Mouse (Mus musculus): ENCODE data around the gene Mical2. TPM values are rescaled to one million over a fixed set of nuclear protein-coding genes. Genes with fewer than 3 reads are reported as not detected.

Gene Mical2
- polyA plus RNA-seq, 1 experiment from 2014 or later = 156 TPM

- H3K9ac ChIP-seq = 0 out of 2 replicates have a peak overlapping the region, but pooled peaks have one; percentile 20
- H3K9me3 ChIP-seq (replicated peaks) = no peaks in the 10 kb centered on the region
- no peak overlapping the region for H3K4me3 ChIP-seq
- H3K27ac ChIP-seq (ENCODE audit: poor library complexity, severe bottlenecking) = peak overlapping the region; percentile 99
- peak overlapping the region; percentile 15; the same call in 1 of the 2 replicates for H3K4me2 ChIP-seq
- H3K4me1 ChIP-seq (replicated peaks) = peaks cover 85% of the 10 kb centered on the region
- H3K36me3 ChIP-seq = peaks cover 26% of the 10 kb centered on the region
- no peaks in the 10 kb centered on the region for H3K27me3 ChIP-seq (replicated peaks)
- ATAC-seq (ENCODE audit: insufficient number of reproducible peaks, low FRiP score) = peak; percentile 76
- 7% methylated on average over 9 of the region's 9 CpGs for WGBS
Measured at GRCm38 (mm10) chr7:112298032-112298431, 72.4 kb downstream of the Mical2 start.

- H3K4me3 ChIP-seq = no peak overlapping the region
- 33% methylated on average over 3 of the region's 3 CpGs for WGBS
- peak overlapping the region; percentile 15 for H3K4me2 ChIP-seq
- H3K9ac ChIP-seq = peak overlapping the region; percentile 70
- peaks cover 84% of the 10 kb centered on the region for H3K4me1 ChIP-seq (replicated peaks)
- ATAC-seq (ENCODE audit: insufficient number of reproducible peaks, low FRiP score) = no peak
- H3K9me3 ChIP-seq (replicated peaks) = no peaks in the 10 kb centered on the region
- no peaks in the 10 kb centered on the region for H3K27me3 ChIP-seq (replicated peaks)
- H3K36me3 ChIP-seq = peaks cover 35% of the 10 kb centered on the region
- H3K27ac ChIP-seq (ENCODE audit: poor library complexity, severe bottlenecking) = peak overlapping the region; percentile 99
Measured at GRCm38 (mm10) chr7:112298871-112299422, 73.3 kb downstream of the Mical2 start.

GRCm38 (mm10) chr7:112299521-112300096 is 74.0 kb downstream of the Mical2 start:
- H3K9ac ChIP-seq = peak overlapping the region; percentile 70
- H3K27ac ChIP-seq (ENCODE audit: poor library complexity, severe bottlenecking) = peak overlapping the region; percentile 99
- peak; percentile 74 for ATAC-seq (ENCODE audit: insufficient number of reproducible peaks, low FRiP score)
- 27% methylated on average over 10 of the region's 10 CpGs for WGBS
- no peaks in the 10 kb centered on the region for H3K9me3 ChIP-seq (replicated peaks)
- H3K27me3 ChIP-seq (replicated peaks) = no peaks in the 10 kb centered on the region
- peaks cover 42% of the 10 kb centered on the region for H3K36me3 ChIP-seq
- peak overlapping the region; percentile 15; the same call in 1 of the 2 replicates for H3K4me2 ChIP-seq
- no peak overlapping the region for H3K4me3 ChIP-seq
- H3K4me1 ChIP-seq (replicated peaks) = peaks cover 82% of the 10 kb centered on the region

- H3K27me3 ChIP-seq (replicated peaks) = no peaks in the 10 kb centered on the region
- H3K4me3 ChIP-seq = no peak overlapping the region
- H3K36me3 ChIP-seq = peaks cover 46% of the 10 kb centered on the region
- H3K27ac ChIP-seq (ENCODE audit: poor library complexity, severe bottlenecking) = peak overlapping the region; percentile 99
- H3K9me3 ChIP-seq (replicated peaks) = no peaks in the 10 kb centered on the region
- no peak overlapping the region for H3K9ac ChIP-seq
- WGBS = 54% methylated on average over 5 of the region's 5 CpGs
- ATAC-seq (ENCODE audit: insufficient number of reproducible peaks, low FRiP score) = no peak
- H3K4me2 ChIP-seq = no peak overlapping the region
- peaks cover 78% of the 10 kb centered on the region for H3K4me1 ChIP-seq (replicated peaks)
Measured at GRCm38 (mm10) chr7:112300141-112300540, 74.5 kb downstream of the Mical2 start.

GRCm38 (mm10) chr7:112301052-112301451 is 75.4 kb downstream of the Mical2 start:
- Histone ChIP-seq H3K9ac (no peak overlapping the region), H3K4me3 (no peak overlapping the region), H3K27ac (ENCODE audit: poor library complexity, severe bottlenecking) (peak overlapping the region; percentile 99; the same call in 1 of the 2 replicates), H3K4me2 (no peak overlapping the region), H3K27me3 (replicated peaks) (no peaks in the 10 kb centered on the region), H3K4me1 (replicated peaks) (peaks cover 78% of the 10 kb centered on the region), H3K36me3 (peaks cover 52% of the 10 kb centered on the region), H3K9me3 (replicated peaks) (no peaks in the 10 kb centered on the region)
- no peak for ATAC-seq (ENCODE audit: insufficient number of reproducible peaks, low FRiP score)

GRCm38 (mm10) chr7:112304382-112304781 is 78.7 kb downstream of the Mical2 start:
- WGBS = 83% methylated on average over 8 of the region's 8 CpGs
- Histone ChIP-seq H3K9me3 (replicated peaks) (no peaks in the 10 kb centered on the region), H3K27ac (ENCODE audit: poor library complexity, severe bottlenecking) (no peak overlapping the region), H3K9ac (no peak overlapping the region), H3K4me3 (no peak overlapping the region), H3K36me3 (peaks cover 76% of the 10 kb centered on the region), H3K27me3 (replicated peaks) (no peaks in the 10 kb centered on the region), H3K4me2 (no peak overlapping the region), H3K4me1 (replicated peaks) (peaks cover 71% of the 10 kb centered on the region)
- no peak for ATAC-seq (ENCODE audit: insufficient number of reproducible peaks, low FRiP score)

GRCm38 (mm10) chr7:112309289-112310016 is 83.8 kb downstream of the Mical2 start:
- peaks cover 74% of the 10 kb centered on the region for H3K4me1 ChIP-seq (replicated peaks)
- 60% methylated on average over 11 of the region's 11 CpGs for WGBS
- no peak for ATAC-seq (ENCODE audit: insufficient number of reproducible peaks, low FRiP score)
- H3K4me3 ChIP-seq = no peak overlapping the region
- H3K9ac ChIP-seq = no peak overlapping the region
- H3K9me3 ChIP-seq (replicated peaks) = no peaks in the 10 kb centered on the region
- no peaks in the 10 kb centered on the region for H3K27me3 ChIP-seq (replicated peaks)
- H3K36me3 ChIP-seq = peaks cover 93% of the 10 kb centered on the region
- H3K27ac ChIP-seq (ENCODE audit: poor library complexity, severe bottlenecking) = peak overlapping the region; percentile 60
- H3K4me2 ChIP-seq = no peak overlapping the region

GRCm38 (mm10) chr7:112310017-112310360 is 84.3 kb downstream of the Mical2 start:
- Histone ChIP-seq H3K4me1 (replicated peaks) (peaks cover 75% of the 10 kb centered on the region), H3K36me3 (peaks cover 94% of the 10 kb centered on the region), H3K4me3 (no peak overlapping the region), H3K4me2 (no peak overlapping the region), H3K9ac (no peak overlapping the region), H3K27me3 (replicated peaks) (no peaks in the 10 kb centered on the region), H3K9me3 (replicated peaks) (no peaks in the 10 kb centered on the region), H3K27ac (ENCODE audit: poor library complexity, severe bottlenecking) (peak overlapping the region; percentile 60)
- 70% methylated on average over 4 of the region's 4 CpGs for WGBS
- no peak for ATAC-seq (ENCODE audit: insufficient number of reproducible peaks, low FRiP score)

GRCm38 (mm10) chr7:112313211-112313610 is 87.6 kb downstream of the Mical2 start:
- Histone ChIP-seq H3K27me3 (replicated peaks) (no peaks in the 10 kb centered on the region), H3K9me3 (replicated peaks) (no peaks in the 10 kb centered on the region), H3K4me1 (replicated peaks) (peaks cover 79% of the 10 kb centered on the region), H3K36me3 (peaks cover 91% of the 10 kb centered on the region), H3K9ac (no peak overlapping the region), H3K4me3 (no peak overlapping the region), H3K27ac (ENCODE audit: poor library complexity, severe bottlenecking) (peak overlapping the region; percentile 47), H3K4me2 (no peak overlapping the region)
- 60% methylated on average over 5 of the region's 5 CpGs for WGBS
- ATAC-seq (ENCODE audit: insufficient number of reproducible peaks, low FRiP score) = no peak

- no peak overlapping the region for H3K4me2 ChIP-seq
- WGBS = 72% methylated on average over 5 of the region's 5 CpGs
- ATAC-seq (ENCODE audit: insufficient number of reproducible peaks, low FRiP score) = no peak
- H3K9ac ChIP-seq = no peak overlapping the region
- H3K9me3 ChIP-seq (replicated peaks) = no peaks in the 10 kb centered on the region
- H3K4me1 ChIP-seq (replicated peaks) = peaks cover 80% of the 10 kb centered on the region
- H3K27me3 ChIP-seq (replicated peaks) = no peaks in the 10 kb centered on the region
- no peak overlapping the region for H3K4me3 ChIP-seq
- H3K36me3 ChIP-seq = peaks cover 91% of the 10 kb centered on the region
- peak overlapping the region; percentile 10; the same call in 1 of the 2 replicates for H3K27ac ChIP-seq (ENCODE audit: poor library complexity, severe bottlenecking)
Measured at GRCm38 (mm10) chr7:112313670-112314069, 88.0 kb downstream of the Mical2 start.

GRCm38 (mm10) chr7:112316239-112316638 is 90.6 kb downstream of the Mical2 start:
- peaks cover 92% of the 10 kb centered on the region for H3K36me3 ChIP-seq
- H3K27me3 ChIP-seq (replicated peaks) = no peaks in the 10 kb centered on the region
- no peak overlapping the region for H3K4me2 ChIP-seq
- peaks cover 77% of the 10 kb centered on the region for H3K4me1 ChIP-seq (replicated peaks)
- peak overlapping the region; percentile 21; the same call in 1 of the 2 replicates for H3K9ac ChIP-seq
- H3K4me3 ChIP-seq = no peak overlapping the region
- no peaks in the 10 kb centered on the region for H3K9me3 ChIP-seq (replicated peaks)
- peak overlapping the region; percentile 95 for H3K27ac ChIP-seq (ENCODE audit: poor library complexity, severe bottlenecking)
- no peak for ATAC-seq (ENCODE audit: insufficient number of reproducible peaks, low FRiP score)
- 38% methylated on average over 1 of the region's 1 CpGs for whole genome bisulfite sequencing
